Mouse (Mus musculus): ENCODE measurements at regions not wholly inside any gene's neighbourhood (a gene's known extent, or its start where the extent isn't known, plus 50 kb on each side); places are given as distances from the start of the nearest gene placed in this dataset.

GRCm38 (mm10) chr13:59338436-59338835 lies 246.6 kb downstream of the Agtpbp1 start:
- Histone ChIP-seq H3K36me3 (ENCODE audit: control insufficient read depth, insufficient read depth) (no peaks in the 10 kb centered on the region), H3ac (ENCODE audit: control insufficient read depth, insufficient read length, low read depth) (no peak overlapping the region), H3K79me3 (ENCODE audit: low read depth) (no peaks in the 10 kb centered on the region), H3K79me2 (ENCODE audit: control insufficient read depth, insufficient read depth) (no peaks in the 10 kb centered on the region), H3K4me3 (ENCODE audit: insufficient read depth, poor library complexity, severe bottlenecking) (no peak overlapping the region), H3K27me3 (ENCODE audit: control insufficient read depth, insufficient read depth, insufficient read length) (no peaks in the 10 kb centered on the region)
- TF ChIP-seq MYOG (IDR thresholded peaks at IDR 0.05; ENCODE audit: control insufficient read depth, extremely low read depth, insufficient read length): no peak
- no peak for TF ChIP-seq MYOD1 (IDR thresholded peaks at IDR 0.05; ENCODE audit: control insufficient read depth, insufficient read length, low read depth)
- no peak for TF ChIP-seq USF1 (IDR thresholded peaks at IDR 0.05; ENCODE audit: low read depth)
- no peak for TF ChIP-seq MAX (IDR thresholded peaks at IDR 0.05)
- TF ChIP-seq FOSL1 (IDR thresholded peaks at IDR 0.05; ENCODE audit: insufficient read depth, low read length, poor library complexity, severe bottlenecking): no peak
- no peak for TF ChIP-seq CEBPB (IDR thresholded peaks at IDR 0.05; ENCODE audit: low read depth)

- no peaks in the 10 kb centered on the region for H3K27me3 ChIP-seq (ENCODE audit: control insufficient read depth, insufficient read depth, insufficient read length)
- TF ChIP-seq MYOG (IDR thresholded peaks at IDR 0.05; ENCODE audit: control insufficient read depth, extremely low read depth, insufficient read length): no peak
- no peak for TF ChIP-seq FOSL1 (IDR thresholded peaks at IDR 0.05; ENCODE audit: insufficient read depth, low read length, poor library complexity, severe bottlenecking)
- TF ChIP-seq CTCF (IDR thresholded peaks at IDR 0.05; ENCODE audit: control insufficient read depth, insufficient read depth, insufficient read length): no peak
- TF ChIP-seq MAX (IDR thresholded peaks at IDR 0.05): no peak
- TF ChIP-seq USF1 (IDR thresholded peaks at IDR 0.05; ENCODE audit: low read depth): no peak
- no peak for TF ChIP-seq CEBPB (IDR thresholded peaks at IDR 0.05; ENCODE audit: low read depth)
- TF ChIP-seq MYOD1 (IDR thresholded peaks at IDR 0.05; ENCODE audit: control insufficient read depth, insufficient read length, low read depth): no peak
- H3ac ChIP-seq (ENCODE audit: control insufficient read depth, insufficient read length, low read depth): no peak overlapping the region
- no peaks in the 10 kb centered on the region for H3K36me3 ChIP-seq (ENCODE audit: control insufficient read depth, insufficient read depth)
- no peak overlapping the region for H3K4me3 ChIP-seq (ENCODE audit: insufficient read depth, poor library complexity, severe bottlenecking)
- H3K79me3 ChIP-seq (ENCODE audit: low read depth): no peaks in the 10 kb centered on the region
- no peaks in the 10 kb centered on the region for H3K79me2 ChIP-seq (ENCODE audit: control insufficient read depth, insufficient read depth)
Observed at GRCm38 (mm10) chr13:59323933-59324332, 261.1 kb downstream of the Agtpbp1 start.

GRCm38 (mm10) chr13:59323441-59323840 lies 261.6 kb downstream of the Agtpbp1 start:
- TF ChIP-seq FOSL1 (IDR thresholded peaks at IDR 0.05; ENCODE audit: insufficient read depth, low read length, poor library complexity, severe bottlenecking) (no peak), CTCF (IDR thresholded peaks at IDR 0.05; ENCODE audit: control insufficient read depth, insufficient read depth, insufficient read length) (no peak), MAX (IDR thresholded peaks at IDR 0.05) (no peak), MYOG (IDR thresholded peaks at IDR 0.05; ENCODE audit: control insufficient read depth, extremely low read depth, insufficient read length) (no peak), MYOD1 (IDR thresholded peaks at IDR 0.05; ENCODE audit: control insufficient read depth, insufficient read length, low read depth) (no peak)
- no peaks in the 10 kb centered on the region for H3K27me3 ChIP-seq (ENCODE audit: control insufficient read depth, insufficient read depth, insufficient read length)
- no peak overlapping the region for H3ac ChIP-seq (ENCODE audit: control insufficient read depth, insufficient read length, low read depth)
- no peak overlapping the region for H3K4me3 ChIP-seq (ENCODE audit: insufficient read depth, poor library complexity, severe bottlenecking)
- H3K36me3 ChIP-seq (ENCODE audit: control insufficient read depth, insufficient read depth): no peaks in the 10 kb centered on the region
- no peaks in the 10 kb centered on the region for H3K79me3 ChIP-seq (ENCODE audit: low read depth)
- H3K79me2 ChIP-seq (ENCODE audit: control insufficient read depth, insufficient read depth): no peaks in the 10 kb centered on the region

GRCm38 (mm10) chr13:59320261-59320660 lies 264.8 kb downstream of the Agtpbp1 start:
- Histone ChIP-seq H3K36me3 (ENCODE audit: control insufficient read depth, insufficient read depth) (no peaks in the 10 kb centered on the region), H3ac (ENCODE audit: control insufficient read depth, insufficient read length, low read depth) (no peak overlapping the region), H3K79me2 (ENCODE audit: control insufficient read depth, insufficient read depth) (no peaks in the 10 kb centered on the region), H3K27me3 (ENCODE audit: control insufficient read depth, insufficient read depth, insufficient read length) (no peaks in the 10 kb centered on the region), H3K4me3 (ENCODE audit: insufficient read depth, poor library complexity, severe bottlenecking) (no peak overlapping the region), H3K79me3 (ENCODE audit: low read depth) (no peaks in the 10 kb centered on the region)
- TF ChIP-seq CTCF (IDR thresholded peaks at IDR 0.05; ENCODE audit: control insufficient read depth, insufficient read depth, insufficient read length) (no peak), CEBPB (IDR thresholded peaks at IDR 0.05; ENCODE audit: low read depth) (no peak), FOSL1 (IDR thresholded peaks at IDR 0.05; ENCODE audit: insufficient read depth, low read length, poor library complexity, severe bottlenecking) (no peak), MAX (IDR thresholded peaks at IDR 0.05) (no peak), MYOG (IDR thresholded peaks at IDR 0.05; ENCODE audit: control insufficient read depth, extremely low read depth, insufficient read length) (no peak), USF1 (IDR thresholded peaks at IDR 0.05; ENCODE audit: low read depth) (no peak)

- no peaks in the 10 kb centered on the region for H3K27me3 ChIP-seq (ENCODE audit: control insufficient read depth, insufficient read depth, insufficient read length)
- H3K79me3 ChIP-seq (ENCODE audit: low read depth): no peaks in the 10 kb centered on the region
- H3K36me3 ChIP-seq (ENCODE audit: control insufficient read depth, insufficient read depth): no peaks in the 10 kb centered on the region
- no peak overlapping the region for H3K4me3 ChIP-seq (ENCODE audit: insufficient read depth, poor library complexity, severe bottlenecking)
- TF ChIP-seq FOSL1 (IDR thresholded peaks at IDR 0.05; ENCODE audit: insufficient read depth, low read length, poor library complexity, severe bottlenecking) (no peak), CEBPB (IDR thresholded peaks at IDR 0.05; ENCODE audit: low read depth) (no peak), MYOD1 (IDR thresholded peaks at IDR 0.05; ENCODE audit: control insufficient read depth, insufficient read length, low read depth) (no peak), CTCF (IDR thresholded peaks at IDR 0.05; ENCODE audit: control insufficient read depth, insufficient read depth, insufficient read length) (no peak), MAX (IDR thresholded peaks at IDR 0.05) (no peak), MYOG (IDR thresholded peaks at IDR 0.05; ENCODE audit: control insufficient read depth, extremely low read depth, insufficient read length) (no peak), USF1 (IDR thresholded peaks at IDR 0.05; ENCODE audit: low read depth) (no peak)
- H3K79me2 ChIP-seq (ENCODE audit: control insufficient read depth, insufficient read depth): no peaks in the 10 kb centered on the region
- no peak overlapping the region for H3ac ChIP-seq (ENCODE audit: control insufficient read depth, insufficient read length, low read depth)
Observed at GRCm38 (mm10) chr13:59317458-59318005, 267.5 kb downstream of the Agtpbp1 start.

- TF ChIP-seq MYOG (IDR thresholded peaks at IDR 0.05; ENCODE audit: control insufficient read depth, extremely low read depth, insufficient read length) (no peak), USF1 (IDR thresholded peaks at IDR 0.05; ENCODE audit: low read depth) (no peak), CTCF (IDR thresholded peaks at IDR 0.05; ENCODE audit: control insufficient read depth, insufficient read depth, insufficient read length) (no peak), MAX (IDR thresholded peaks at IDR 0.05) (no peak), MYOD1 (IDR thresholded peaks at IDR 0.05; ENCODE audit: control insufficient read depth, insufficient read length, low read depth) (no peak), FOSL1 (IDR thresholded peaks at IDR 0.05; ENCODE audit: insufficient read depth, low read length, poor library complexity, severe bottlenecking) (no peak)
- Histone ChIP-seq H3K27me3 (ENCODE audit: control insufficient read depth, insufficient read depth, insufficient read length) (no peaks in the 10 kb centered on the region), H3ac (ENCODE audit: control insufficient read depth, insufficient read length, low read depth) (no peak overlapping the region), H3K79me2 (ENCODE audit: control insufficient read depth, insufficient read depth) (no peaks in the 10 kb centered on the region), H3K79me3 (ENCODE audit: low read depth) (no peaks in the 10 kb centered on the region), H3K4me3 (ENCODE audit: insufficient read depth, poor library complexity, severe bottlenecking) (no peak overlapping the region), H3K36me3 (ENCODE audit: control insufficient read depth, insufficient read depth) (no peaks in the 10 kb centered on the region)
Observed at GRCm38 (mm10) chr13:59315811-59316210, 269.2 kb downstream of the Agtpbp1 start.

Data from C2C12 (cell line).